Mouse (Mus musculus): ENCODE data around the gene Cntfr. TPM values are rescaled to one million over a fixed set of nuclear protein-coding genes. Genes with fewer than 3 reads are reported as not detected.

Gene Cntfr
- polyA plus RNA-seq, 1 experiment from 2014 or later = 6.7 TPM

- ATAC-seq (no peak), DNase-seq (ENCODE audit: low read depth, low spot score) (no peak)
- H3K27me3 ChIP-seq = no peaks in the 10 kb centered on the region
- POLR2A ChIA-PET = interaction anchor here (1.0 kb wide), 1 partner anchor 44 kb away, joined by 3 read pairs; no protein-coding TSS in a partner anchor
- in situ Hi-C loops (cut with MboI; ENCODE audit: low pct_unique_long_range_greater_than_20kb) = no loop called here
- CTCF ChIA-PET = no interaction called here
- TF ChIP-seq CTCF (IDR thresholded peaks at IDR 0.05) = no peak
Measured at GRCm38 (mm10) chr4:41662723-41663122, 34.2 kb downstream of the Cntfr start.

- H3K27me3 ChIP-seq = no peaks in the 10 kb centered on the region
- ATAC-seq = no peak
- POLR2A ChIA-PET = no interaction called here
- CTCF ChIA-PET = interaction anchor here (1.0 kb wide), 1 partner anchor 138 kb away, joined by 3 read pairs; no protein-coding TSS in a partner anchor
- DNase-seq (ENCODE audit: low read depth, low spot score) = no peak
- in situ Hi-C loops (cut with MboI; ENCODE audit: low pct_unique_long_range_greater_than_20kb) = no loop called here
- no peak for TF ChIP-seq CTCF (IDR thresholded peaks at IDR 0.05)
Measured at GRCm38 (mm10) chr4:41660851-41661430, 35.9 kb downstream of the Cntfr start.

GRCm38 (mm10) chr4:41659556-41659955 is 37.3 kb downstream of the Cntfr start:
- POLR2A ChIA-PET = no interaction called here
- TF ChIP-seq CTCF (IDR thresholded peaks at IDR 0.05) = no peak
- CTCF ChIA-PET = no interaction called here
- no peaks in the 10 kb centered on the region for H3K27me3 ChIP-seq
- ATAC-seq (no peak), DNase-seq (ENCODE audit: low read depth, low spot score) (no peak)
- in situ Hi-C loops (cut with MboI; ENCODE audit: low pct_unique_long_range_greater_than_20kb) = loop anchor here (5.0 kb wide), 1 partner anchor 48 kb away; no protein-coding TSS in a partner anchor

- no peak for TF ChIP-seq CTCF (IDR thresholded peaks at IDR 0.05)
- H3K27me3 ChIP-seq = no peaks in the 10 kb centered on the region
- ChIA-PET POLR2A (no interaction called here), CTCF (no interaction called here)
- in situ Hi-C loops (cut with MboI; ENCODE audit: low pct_unique_long_range_greater_than_20kb) = loop anchor here (5.0 kb wide), 1 partner anchor 49 kb away; no protein-coding TSS in a partner anchor
- ATAC-seq (no peak), DNase-seq (ENCODE audit: low read depth, low spot score) (no peak)
Measured at GRCm38 (mm10) chr4:41658566-41659384, 38.1 kb downstream of the Cntfr start.

GRCm38 (mm10) chr4:41655525-41655924 is 41.4 kb downstream of the Cntfr start:
- no peaks in the 10 kb centered on the region for H3K27me3 ChIP-seq

GRCm38 (mm10) chr4:41654217-41654616 is 42.7 kb downstream of the Cntfr start:
- POLR2A ChIA-PET = no interaction called here
- ATAC-seq = no peak
- H3K27me3 ChIP-seq = no peaks in the 10 kb centered on the region

More at GRCm38 (mm10) chr4:41655525-41655924, 41.4 kb downstream of the Cntfr start:
- TF ChIP-seq CTCF (IDR thresholded peaks at IDR 0.05) = no peak
- ChIA-PET CTCF (interaction anchor here (4.9 kb wide), 1 partner anchor 104 kb away, joined by 19 read pairs; no protein-coding TSS in a partner anchor), POLR2A (no interaction called here)
- no peak for DNase-seq (ENCODE audit: low read depth, low spot score)
- in situ Hi-C loops (cut with MboI; ENCODE audit: low pct_unique_long_range_greater_than_20kb) = loop anchor here (5.0 kb wide), 1 partner anchor 52 kb away; no protein-coding TSS in a partner anchor
- no peak for ATAC-seq

GRCm38 (mm10) chr4:41653730-41654129 is 43.2 kb downstream of the Cntfr start:
- DNase-seq (ENCODE audit: low read depth, low spot score) (no peak), ATAC-seq (no peak)
- POLR2A ChIA-PET = no interaction called here

More at GRCm38 (mm10) chr4:41654217-41654616, 42.7 kb downstream of the Cntfr start:
- in situ Hi-C loops (cut with MboI; ENCODE audit: low pct_unique_long_range_greater_than_20kb) = loop anchor here (5.0 kb wide), 1 partner anchor 102 kb away; no protein-coding TSS in a partner anchor
- no peak for DNase-seq (ENCODE audit: low read depth, low spot score)
- TF ChIP-seq CTCF (IDR thresholded peaks at IDR 0.05) = no peak
- CTCF ChIA-PET = interaction anchor here (0.7 to 4.9 kb wide), 9 partner anchors 13 to 189 kb away, joined by 3 to 19 read pairs (median 3); no protein-coding TSS in a partner anchor

GRCm38 (mm10) chr4:41653296-41653695 is 43.6 kb downstream of the Cntfr start:
- peak; percentile 88 for TF ChIP-seq CTCF (IDR thresholded peaks at IDR 0.05)
- no peak for DNase-seq (ENCODE audit: low read depth, low spot score)
- no peak for ATAC-seq
- ChIA-PET CTCF (interaction anchor here (0.7 to 4.9 kb wide), 15 partner anchors 12 to 188 kb away, joined by 3 to 19 read pairs (median 3); no protein-coding TSS in a partner anchor), POLR2A (no interaction called here)
- H3K27me3 ChIP-seq = no peaks in the 10 kb centered on the region
- in situ Hi-C loops (cut with MboI; ENCODE audit: low pct_unique_long_range_greater_than_20kb) = loop anchor here (5.0 kb wide), 1 partner anchor 101 kb away; no protein-coding TSS in a partner anchor

More at GRCm38 (mm10) chr4:41653730-41654129, 43.2 kb downstream of the Cntfr start:
- no peak for TF ChIP-seq CTCF (IDR thresholded peaks at IDR 0.05)
- CTCF ChIA-PET = interaction anchor here (0.7 to 4.9 kb wide), 13 partner anchors 12 to 188 kb away, joined by 3 to 19 read pairs (median 3); no protein-coding TSS in a partner anchor
- in situ Hi-C loops (cut with MboI; ENCODE audit: low pct_unique_long_range_greater_than_20kb) = loop anchor here (5.0 kb wide), 1 partner anchor 101 kb away; no protein-coding TSS in a partner anchor
- H3K27me3 ChIP-seq = no peaks in the 10 kb centered on the region

- DNase-seq (ENCODE audit: low read depth, low spot score) = no peak
- no peaks in the 10 kb centered on the region for H3K27me3 ChIP-seq
- POLR2A ChIA-PET = no interaction called here
- no peak for TF ChIP-seq CTCF (IDR thresholded peaks at IDR 0.05)
- in situ Hi-C loops (cut with MboI; ENCODE audit: low pct_unique_long_range_greater_than_20kb) = loop anchor here (5.0 kb wide), 1 partner anchor 36 kb away; no protein-coding TSS in a partner anchor
- CTCF ChIA-PET = interaction anchor here (0.6 to 1.8 kb wide), 4 partner anchors 96 to 180 kb away, joined by 3 to 9 read pairs (median 4); no protein-coding TSS in a partner anchor
- no peak for ATAC-seq
Measured at GRCm38 (mm10) chr4:41648627-41649026, 48.3 kb downstream of the Cntfr start.

GRCm38 (mm10) chr4:41648157-41648556 is 48.7 kb downstream of the Cntfr start:
- in situ Hi-C loops (cut with MboI; ENCODE audit: low pct_unique_long_range_greater_than_20kb) = loop anchor here (5.0 kb wide), 1 partner anchor 36 kb away; no protein-coding TSS in a partner anchor
- no peaks in the 10 kb centered on the region for H3K27me3 ChIP-seq
- TF ChIP-seq CTCF (IDR thresholded peaks at IDR 0.05) = no peak
- ATAC-seq (no peak), DNase-seq (ENCODE audit: low read depth, low spot score) (no peak)
- POLR2A ChIA-PET = no interaction called here
- CTCF ChIA-PET = no interaction called here

All from Patski (cell line).